Mouse (Mus musculus): ENCODE results near the gene Rbbp8nl.
"Not testable (repeated sequence)": the region's sequence is repeated elsewhere in the genome, so short reads cannot be mapped to it uniquely, and the experiment has no call there.

GRCm38 (mm10) chr2:180259826-180260609 is 29.7 kb downstream of the Rbbp8nl start:
- not testable (repeated sequence) for TF ChIP-seq POLR2A (IDR thresholded peaks at IDR 0.05; ENCODE audit: borderline replicate concordance, insufficient read depth, low read length); CTCF (IDR thresholded peaks at IDR 0.05; ENCODE audit: borderline replicate concordance, insufficient read depth, low read depth, low read length)
